Mouse (Mus musculus): ENCODE measurements around the gene Strn. TPM values are rescaled to one million over a fixed set of nuclear protein-coding genes. Genes with fewer than 3 reads are reported as not detected.

Strn gene
- total RNA-seq (2015; ENCODE audit: low replicate concordance) (11.2 and 13.0 TPM in 2 replicates), total RNA-seq (2017; ENCODE audit: low replicate concordance) (19.7 and 20.7 TPM in 2 replicates)

DNA sequence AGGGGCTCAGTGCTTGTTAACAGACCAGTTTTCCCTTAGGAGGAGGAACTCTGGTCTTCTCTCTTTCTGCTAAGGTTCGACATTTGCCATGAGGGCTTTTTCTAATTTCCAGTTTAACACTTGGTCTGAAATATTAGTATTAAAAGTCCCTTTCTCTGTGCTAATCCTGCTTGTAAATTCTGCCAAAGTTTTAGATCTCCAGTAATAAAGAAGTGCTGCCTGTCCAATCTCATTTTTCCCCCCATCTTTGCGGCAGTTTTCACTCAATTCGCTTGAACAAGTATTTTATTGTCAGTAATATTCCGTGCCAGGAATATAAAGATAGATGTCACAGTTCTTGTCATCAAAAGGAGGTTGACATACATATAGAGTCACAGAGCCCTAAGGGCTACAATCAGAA, at the start of gene Strn:
Strn (minus strand) TSS at position 101 of the 400 bp plus-strand sequence.
- no peak for ATAC-seq (replicated peaks; ENCODE audit: low FRiP score, poor library complexity, severe bottlenecking)

- ATAC-seq (replicated peaks; ENCODE audit: low FRiP score, poor library complexity, severe bottlenecking): no peak
Observed at GRCm38 (mm10) chr17:78778765-78779164, 41.8 kb upstream of the Strn start.

- ATAC-seq (replicated peaks; ENCODE audit: low FRiP score, poor library complexity, severe bottlenecking): no peak
Observed at GRCm38 (mm10) chr17:78772317-78772716, 35.3 kb upstream of the Strn start.

- ATAC-seq (replicated peaks; ENCODE audit: low FRiP score, poor library complexity, severe bottlenecking): no peak
Observed at GRCm38 (mm10) chr17:78770932-78771331, 33.9 kb upstream of the Strn start.

- no peak for ATAC-seq (replicated peaks; ENCODE audit: low FRiP score, poor library complexity, severe bottlenecking)
Observed at GRCm38 (mm10) chr17:78769341-78769740, 32.3 kb upstream of the Strn start.

DNA sequence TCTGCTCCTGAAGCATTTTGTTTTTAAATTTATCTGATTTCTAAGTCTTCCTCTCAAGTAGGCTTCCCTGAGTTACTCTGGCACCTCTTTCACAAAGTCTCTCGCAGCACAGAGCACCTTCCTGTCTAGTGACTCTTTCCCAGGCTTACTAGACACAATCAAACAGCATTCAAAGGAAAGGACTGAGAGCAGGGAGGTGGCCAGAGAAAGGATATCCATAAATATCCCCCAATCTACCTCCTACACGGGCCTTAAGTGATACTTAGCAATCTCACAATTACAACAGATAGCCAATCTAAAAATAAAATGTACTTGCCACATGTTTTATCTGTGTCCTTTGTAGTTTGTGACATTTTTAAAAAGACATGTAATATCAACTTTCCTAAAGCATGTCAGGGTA, 31.9 kb upstream of the Strn start:
- no peak for ATAC-seq (replicated peaks; ENCODE audit: low FRiP score, poor library complexity, severe bottlenecking)

- no peak for ATAC-seq (replicated peaks; ENCODE audit: low FRiP score, poor library complexity, severe bottlenecking)
Observed at GRCm38 (mm10) chr17:78767546-78767945, 30.6 kb upstream of the Strn start.

DNA sequence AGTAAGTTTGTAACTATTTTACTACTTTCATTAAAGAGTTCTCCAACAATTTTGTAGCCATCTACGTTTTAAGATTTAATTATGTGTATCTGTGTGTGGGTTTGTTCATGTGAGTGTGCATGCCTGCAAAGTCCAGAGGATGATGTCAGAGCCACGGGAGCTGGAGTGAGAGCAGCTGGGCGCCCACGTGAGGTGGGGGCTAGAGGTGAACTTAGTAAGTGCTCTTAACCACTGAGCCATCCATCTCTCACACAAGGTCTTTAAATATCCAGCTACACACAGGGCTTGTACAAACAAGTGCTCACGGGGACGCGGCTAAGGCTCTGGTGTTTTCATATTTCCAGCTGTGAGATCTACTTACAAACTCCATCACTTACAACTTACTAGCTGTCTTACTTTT, 29.1 kb upstream of the Strn start:
- ATAC-seq (replicated peaks; ENCODE audit: low FRiP score, poor library complexity, severe bottlenecking): no peak

DNA sequence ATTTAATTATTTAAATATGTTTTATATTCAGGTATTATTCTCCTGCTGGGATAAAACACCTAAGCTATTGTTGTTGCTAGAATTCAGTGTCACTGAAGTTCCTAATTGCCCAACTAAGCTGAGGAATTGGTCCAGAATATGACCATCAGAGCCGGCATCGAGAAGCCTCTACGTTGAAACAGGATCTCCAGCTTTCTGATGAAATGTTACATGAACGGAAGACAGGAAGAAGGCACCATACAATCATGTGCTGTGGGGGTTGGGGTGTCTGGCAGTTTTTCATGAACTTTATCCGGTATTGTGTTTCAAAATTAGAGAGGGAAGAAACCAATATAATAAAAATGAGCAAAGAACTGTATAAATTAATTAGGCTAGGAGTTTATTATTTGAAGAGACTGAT, 26.3 kb upstream of the Strn start:
- no peak for ATAC-seq (replicated peaks; ENCODE audit: low FRiP score, poor library complexity, severe bottlenecking)

DNA sequence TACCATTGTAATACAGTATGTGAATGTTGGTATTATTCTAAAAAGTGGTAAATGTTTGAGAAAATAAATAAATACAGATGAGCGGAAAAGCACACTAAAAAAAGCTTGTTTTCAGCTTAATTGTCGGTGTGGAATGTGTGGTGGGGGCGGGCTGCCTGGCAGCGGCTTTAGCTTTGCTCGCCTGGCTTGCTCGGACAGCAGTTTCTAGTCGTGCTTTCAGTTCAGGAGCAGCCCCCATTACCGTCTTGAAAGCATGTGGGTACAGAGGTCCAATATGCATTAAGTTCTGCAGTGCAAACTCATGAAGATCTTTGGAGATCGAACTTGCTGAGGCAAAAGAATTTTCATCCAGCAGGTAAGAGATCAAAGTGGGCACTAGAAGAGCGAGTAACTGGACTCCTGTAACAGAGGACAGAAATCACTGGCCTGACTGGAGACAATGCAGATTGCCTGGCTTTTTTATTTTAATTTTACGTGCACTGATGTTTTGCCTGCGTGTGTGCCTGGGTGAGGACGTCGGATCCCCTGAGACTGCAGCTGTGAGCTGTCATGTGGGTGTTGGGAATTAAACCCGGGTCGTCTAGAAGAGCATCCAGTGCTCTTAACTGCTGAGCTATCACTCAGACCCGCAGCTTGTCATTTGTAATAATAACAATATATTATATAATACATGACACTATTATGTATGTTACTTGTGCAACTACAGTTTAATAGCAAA, 16.1 kb upstream of the Strn start:
- no peak for ATAC-seq (replicated peaks; ENCODE audit: low FRiP score, poor library complexity, severe bottlenecking)

DNA sequence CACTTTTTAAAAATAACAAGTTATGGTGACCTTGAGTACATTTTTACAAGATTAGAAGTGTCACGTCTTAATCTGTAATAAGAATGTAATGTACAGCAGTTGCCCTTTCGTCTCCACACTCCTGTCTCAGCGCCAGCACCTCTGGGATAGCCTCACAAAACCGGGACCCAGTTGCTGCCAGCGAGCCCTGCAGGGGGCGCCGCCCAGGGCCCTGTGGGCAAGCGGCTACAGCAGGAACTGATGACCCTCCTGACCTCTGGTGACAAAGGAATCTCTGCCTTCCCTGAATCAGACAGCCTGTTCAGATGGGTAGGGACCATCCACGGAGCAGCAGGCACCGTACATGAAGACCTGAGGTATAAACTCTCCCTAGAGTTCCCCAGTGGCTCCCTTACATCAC, 15.1 kb upstream of the Strn start:
- ATAC-seq (replicated peaks; ENCODE audit: low FRiP score, poor library complexity, severe bottlenecking): no peak

DNA sequence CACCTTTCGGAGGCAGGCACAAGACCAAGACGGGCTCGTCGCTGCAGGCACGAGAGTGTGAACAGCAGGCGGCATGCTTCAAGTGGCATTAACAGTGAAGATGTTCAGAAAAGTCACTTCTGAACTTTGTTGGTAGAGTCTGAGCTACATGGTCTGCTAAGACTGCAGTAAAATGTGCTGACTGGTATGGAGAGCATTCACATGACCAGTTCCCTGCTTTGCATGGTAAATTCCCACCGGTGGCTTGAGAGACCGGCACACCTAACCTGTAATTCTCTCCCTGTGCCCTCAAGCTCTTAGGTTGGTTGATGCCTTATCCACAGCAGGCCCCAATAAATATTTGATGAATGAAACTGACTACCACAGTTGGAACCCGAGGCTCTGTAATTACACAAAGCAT, 11.4 kb upstream of the Strn start:
- ATAC-seq (replicated peaks; ENCODE audit: low FRiP score, poor library complexity, severe bottlenecking): no peak

GRCm38 (mm10) chr17:78738416-78738815, 1.4 kb upstream of the Strn start:
- no peak for ATAC-seq (replicated peaks; ENCODE audit: low FRiP score, poor library complexity, severe bottlenecking)

- ATAC-seq (replicated peaks; ENCODE audit: low FRiP score, poor library complexity, severe bottlenecking): no peak
Observed at GRCm38 (mm10) chr17:78737771-78738170, 775 bp upstream of the Strn start.

DNA sequence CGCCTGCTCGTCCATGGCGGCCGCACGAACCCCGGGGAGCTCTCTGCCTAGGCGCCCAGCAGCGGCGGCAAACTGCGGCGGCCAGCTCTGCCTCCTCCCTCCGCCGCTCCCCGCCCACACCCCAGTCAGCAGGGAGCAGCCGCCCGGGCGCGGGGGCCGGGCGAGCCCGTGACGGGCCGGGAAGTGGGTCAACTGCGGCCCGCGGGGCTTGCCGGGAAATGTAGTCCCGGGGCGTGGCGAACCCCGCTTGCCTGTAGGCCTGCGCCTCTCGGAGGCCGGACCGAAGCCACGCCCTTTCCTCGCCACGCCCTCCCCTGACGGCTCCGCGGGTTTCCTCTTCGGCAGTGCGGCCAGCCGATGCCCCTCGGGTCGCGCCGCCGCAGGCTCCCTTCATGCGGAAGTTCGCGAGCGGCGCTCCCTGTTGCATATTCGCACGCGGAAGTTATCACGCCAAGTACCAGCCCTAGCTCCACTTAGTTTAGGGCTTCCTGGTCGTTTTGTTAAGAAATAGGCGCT, 465 bp downstream of the Strn start:
- ATAC-seq (replicated peaks; ENCODE audit: low FRiP score, poor library complexity, severe bottlenecking): peak; percentile 96

DNA sequence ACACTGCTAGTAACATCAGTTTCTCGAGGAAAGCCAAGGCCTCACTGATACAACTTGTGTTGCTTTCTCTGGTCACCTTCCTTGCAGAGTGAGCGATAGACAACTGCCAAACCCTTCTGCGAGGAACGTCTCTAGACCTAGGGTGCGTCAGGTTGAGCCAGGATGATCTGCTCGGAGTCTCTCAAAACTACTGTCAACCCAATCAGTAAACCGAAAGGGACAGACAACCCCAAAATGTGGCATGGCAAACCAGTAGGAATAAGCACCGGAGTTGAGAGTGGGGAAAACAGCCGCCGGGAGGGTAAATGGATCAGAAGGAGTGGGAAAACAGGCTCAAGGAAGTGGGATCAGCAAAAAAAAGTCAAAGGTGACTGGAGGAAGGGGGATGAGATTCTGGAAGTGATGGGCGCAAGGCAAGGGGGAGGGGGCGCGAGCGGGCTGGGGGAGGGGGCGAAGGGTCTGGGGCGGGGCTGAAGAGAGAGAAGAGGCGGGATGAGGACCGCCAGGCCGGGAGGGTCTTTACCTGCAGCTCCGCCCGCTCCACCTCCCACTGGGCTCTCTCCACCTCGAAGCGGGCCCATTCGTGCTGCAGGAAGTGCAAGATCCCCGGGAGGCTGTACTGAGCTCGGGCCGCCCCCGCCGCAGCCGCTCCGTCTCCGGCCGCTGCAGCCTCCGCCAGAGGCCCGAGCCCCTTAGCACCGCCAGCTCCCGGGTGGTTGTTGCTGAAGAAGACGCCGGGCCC, 1.1 kb downstream of the Strn start:
- ATAC-seq (replicated peaks; ENCODE audit: low FRiP score, poor library complexity, severe bottlenecking): peak; percentile 25; the same call in 1 of the 2 replicates

GRCm38 (mm10) chr17:78734806-78735205, 2.2 kb downstream of the Strn start:
- no peak for ATAC-seq (replicated peaks; ENCODE audit: low FRiP score, poor library complexity, severe bottlenecking)

DNA sequence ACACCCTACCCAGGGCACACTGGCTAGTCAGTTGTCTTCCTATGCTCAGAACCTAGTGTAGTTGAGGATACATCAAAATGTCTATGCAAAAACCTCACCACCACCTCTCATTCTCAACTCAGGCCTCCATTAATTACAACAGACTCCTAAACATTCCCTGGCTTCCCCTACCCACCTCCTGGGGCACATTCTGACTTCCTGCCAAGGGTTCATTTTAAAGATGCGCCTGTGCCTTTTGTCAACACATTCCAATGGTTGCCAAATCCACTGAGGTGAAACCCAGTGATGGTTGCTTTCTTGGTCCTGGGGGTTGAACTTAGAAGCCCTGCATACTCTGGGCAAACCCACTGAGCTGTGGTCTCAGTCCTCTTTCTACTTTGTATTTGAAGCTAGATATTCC, 4.9 kb downstream of the Strn start:
- no peak for ATAC-seq (replicated peaks; ENCODE audit: low FRiP score, poor library complexity, severe bottlenecking)

DNA sequence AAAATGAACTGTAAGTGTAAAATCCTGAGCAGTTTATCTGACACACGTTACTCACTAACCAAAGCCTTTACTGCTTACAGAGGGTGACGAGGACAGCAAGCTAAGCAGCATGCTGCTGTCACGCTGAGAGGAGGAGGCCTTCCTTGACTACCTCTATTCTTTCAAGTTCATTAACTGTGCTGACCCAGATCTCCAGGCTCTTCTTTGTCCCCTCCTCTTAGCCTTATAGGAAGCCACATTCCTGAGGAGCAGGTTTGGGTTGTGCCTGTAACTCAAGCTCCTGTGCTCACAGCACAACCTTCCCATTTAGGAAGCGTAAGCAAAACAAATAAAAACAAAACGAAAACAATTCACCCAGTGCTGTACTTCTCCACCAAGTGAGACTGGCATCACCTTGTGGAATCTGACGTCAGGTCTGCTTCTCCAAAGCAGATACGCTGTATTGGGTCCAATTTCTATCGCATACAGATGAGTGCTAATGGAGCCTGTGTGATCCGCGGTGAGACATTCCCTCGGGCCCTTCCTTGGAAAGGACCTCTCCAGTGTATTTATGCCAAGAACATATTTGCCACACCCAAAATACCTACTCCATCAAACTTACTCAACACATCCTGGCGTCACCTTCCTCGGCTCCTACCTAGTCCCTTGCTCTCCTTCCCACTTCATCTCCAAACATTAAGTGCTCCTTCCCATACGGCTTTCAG, 10.1 kb downstream of the Strn start:
- ATAC-seq (replicated peaks; ENCODE audit: low FRiP score, poor library complexity, severe bottlenecking): no peak

DNA sequence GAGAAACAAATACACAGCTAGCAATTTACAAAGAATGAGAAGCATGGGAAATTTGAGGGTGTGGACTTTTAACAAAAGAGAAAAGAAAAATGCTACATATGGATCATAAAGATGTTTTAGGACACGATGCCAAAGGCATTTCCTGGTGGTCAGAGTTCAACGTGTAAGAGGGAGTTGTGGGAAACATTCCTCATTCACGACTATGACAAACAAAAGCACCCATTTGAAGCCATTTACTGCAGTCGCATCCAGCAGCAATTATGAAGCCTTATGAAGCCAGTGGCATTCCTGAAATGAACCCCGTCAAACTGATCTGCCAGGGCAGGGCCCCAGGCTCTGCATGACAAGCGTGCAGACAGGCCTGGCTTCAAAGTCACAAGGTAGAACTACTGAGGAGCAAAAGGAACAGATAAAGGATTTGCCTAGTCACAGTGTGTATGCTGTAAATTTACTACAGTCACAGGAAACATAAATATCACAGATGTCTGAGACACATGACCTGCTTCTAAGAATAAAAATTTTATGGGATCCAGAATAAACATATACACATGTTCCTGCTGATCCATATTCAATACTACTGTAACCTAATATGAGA, 12.4 kb downstream of the Strn start:
- ATAC-seq (replicated peaks; ENCODE audit: low FRiP score, poor library complexity, severe bottlenecking): peak; percentile 39; the same call in 1 of the 2 replicates
